Mouse (Mus musculus) hindbrain, embryonic 14.5 days (tissue): ENCODE data around the gene M6pr. TPM values are rescaled to one million over a fixed set of nuclear protein-coding genes. Genes with fewer than 3 reads are reported as not detected.

Source experiments
- ATAC-seq: fragments of 200-750 bp; cut with Nextera tagmentation; 2 replicates; pipeline ENCODE4 v1.8.0; 2017; ENCODE audit warnings: moderate number of reproducible peaks, mild to moderate bottlenecking, moderate TSS enrichment, moderate library complexity; ENCODE audit not compliant: low FRiP score
- DNase-seq: peaks from one replicate; pipeline ENCODE4 v3.0.0-alpha.2; 2015; ENCODE audit warnings: low spot score
- H3K27ac ChIP-seq: fragments of 300-500 bp; sonication (generic); 2 replicates; pipeline ENCODE4 v1.5.1; 2014; ENCODE audit warnings: mild to moderate bottlenecking, moderate library complexity
- H3K27me3 ChIP-seq: fragments of 300-500 bp; sonication (generic); 2 replicates; pipeline ENCODE4 v1.6.1; 2014; ENCODE audit warnings: mild to moderate bottlenecking, low read length, mixed read lengths; ENCODE audit not compliant: control insufficient read depth, insufficient read depth
- H3K36me3 ChIP-seq: fragments of 300-500 bp; sonication (generic); replicated peaks from 2 replicates; pipeline ENCODE4 v1.6.1; 2014; ENCODE audit not compliant: control insufficient read depth, insufficient read depth
- H3K4me1 ChIP-seq: fragments of 300-500 bp; sonication (generic); replicated peaks from 2 replicates; pipeline ENCODE4 v1.6.1; 2014; ENCODE audit warnings: antibody characterized with exemption, low read length, mixed read lengths; ENCODE audit not compliant: control insufficient read depth, insufficient read depth
- H3K4me2 ChIP-seq: fragments of 300-500 bp; sonication (generic); replicated peaks from 2 replicates; pipeline ENCODE4 v1.6.1; 2014; ENCODE audit warnings: mild to moderate bottlenecking, moderate library complexity
- H3K4me3 ChIP-seq: fragments of 300-500 bp; sonication (generic); replicated peaks from 2 replicates; pipeline ENCODE4 v1.5.1; 2014; ENCODE audit warnings: mild to moderate bottlenecking, low read length
- H3K9ac ChIP-seq: fragments of 300-500 bp; sonication (generic); 2 replicates; pipeline ENCODE4 v1.6.1; 2014
- H3K9me3 ChIP-seq: fragments of 300-500 bp; sonication (generic); 2 replicates; pipeline ENCODE4 v1.6.1; 2016; ENCODE audit warnings: low read length; ENCODE audit not compliant: control insufficient read depth
- WGBS: fragments of 180-500 bp; shearing (Covaris S2); extraction: QIAGEN DNeasy Blood & Tissue Kit; methylation state at CpG from one replicate; pipeline ENCODE4 v1.1.7; 2014; 5-methylcytosine and 5-hydroxymethylcytosine counted together
- polyA plus RNA-seq: library from polyadenylated mRNA; unstranded; fragments of >200 nt; fragmentation: Nextera tagmentation; extraction: Ambion mirVana; gene quantifications from 2 replicates; pipeline ENCODE4 v1.2.1, GENCODE M21; 2014

The M6pr gene
- polyA plus RNA-seq, 1 experiment from 2014 or later: 51.4 TPM

GRCm38 (mm10) chr6:122334786-122335340, 26.3 kb downstream of the M6pr start:
- H3K36me3 ChIP-seq: peaks cover 64% of the 10 kb centered on the region
- no peaks in the 10 kb centered on the region for H3K27me3 ChIP-seq
- WGBS: 77% methylated on average over 7 of the region's 7 CpGs
- ATAC-seq (no peak), DNase-seq (no peak)
- peaks cover 16% of the 10 kb centered on the region for H3K4me1 ChIP-seq
- no peak overlapping the region for H3K4me2 ChIP-seq
- no peak overlapping the region for H3K9ac ChIP-seq
- H3K9me3 ChIP-seq: no peaks in the 10 kb centered on the region
- no peak overlapping the region for H3K27ac ChIP-seq
- no peak overlapping the region for H3K4me3 ChIP-seq

- Histone ChIP-seq H3K4me3 (no peak overlapping the region), H3K9me3 (no peaks in the 10 kb centered on the region), H3K9ac (no peak overlapping the region; the same call in 1 of the 2 replicates), H3K27ac (no peak overlapping the region), H3K4me1 (peaks cover 26% of the 10 kb centered on the region), H3K4me2 (no peak overlapping the region; the same call in 1 of the 2 replicates), H3K36me3 (peaks cover 40% of the 10 kb centered on the region), H3K27me3 (no peaks in the 10 kb centered on the region)
- ATAC-seq (no peak), DNase-seq (no peak)
- 52% methylated on average over 6 of the region's 6 CpGs for WGBS
These were observed 29.0 kb downstream of the M6pr start for GRCm38 (mm10) chr6:122337546-122337945.

GRCm38 (mm10) chr6:122339047-122339647, 30.6 kb downstream of the M6pr start:
- peak overlapping the region; percentile 96 for H3K27ac ChIP-seq
- H3K9ac ChIP-seq: peak overlapping the region; percentile 82
- H3K4me2 ChIP-seq: peak overlapping the region; percentile 67
- H3K9me3 ChIP-seq: no peaks in the 10 kb centered on the region
- peaks cover 26% of the 10 kb centered on the region for H3K4me1 ChIP-seq
- H3K27me3 ChIP-seq: no peaks in the 10 kb centered on the region
- under 1% methylated on average over 31 of the region's 51 CpGs for WGBS
- peak overlapping the region; percentile 79 for H3K4me3 ChIP-seq
- ATAC-seq (peak; percentile 78), DNase-seq (peak; percentile 62)
- H3K36me3 ChIP-seq: peaks cover 24% of the 10 kb centered on the region

- Histone ChIP-seq H3K4me1 (peaks cover 26% of the 10 kb centered on the region), H3K27ac (peak overlapping the region; percentile 96), H3K4me3 (peak overlapping the region; percentile 79), H3K4me2 (peak overlapping the region; percentile 67), H3K9ac (peak overlapping the region; percentile 82), H3K9me3 (no peaks in the 10 kb centered on the region), H3K27me3 (no peaks in the 10 kb centered on the region), H3K36me3 (peaks cover 19% of the 10 kb centered on the region)
- WGBS: 0% methylated on average over 28 of the region's 71 CpGs
- ATAC-seq (peak; percentile 89), DNase-seq (peak; percentile 89)
These were observed 31.3 kb downstream of the M6pr start for GRCm38 (mm10) chr6:122339648-122340341.

- Histone ChIP-seq H3K4me1 (peaks cover 26% of the 10 kb centered on the region), H3K27ac (peak within 1 kb of the TSS; percentile 96), H3K4me3 (peak within 1 kb of the TSS; percentile 79), H3K27me3 (no peaks in the 10 kb centered on the region), H3K9ac (peak within 1 kb of the TSS; percentile 82), H3K4me2 (peak within 1 kb of the TSS; percentile 67), H3K36me3 (peaks cover 12% of the 10 kb centered on the region), H3K9me3 (no peaks in the 10 kb centered on the region)
- ATAC-seq (peak; percentile 55), DNase-seq (peak; percentile 80)
- WGBS: under 1% methylated on average over 17 of the region's 17 CpGs
These were observed 32.0 kb downstream of the M6pr start, which contains the start of gene Phc1 for GRCm38 (mm10) chr6:122340349-122341000. Gene Phc1 (minus strand): TSS chr6:122340561.

- 45% methylated on average over 7 of the region's 7 CpGs for WGBS
- H3K4me2 ChIP-seq: peak overlapping the region; percentile 52
- H3K27ac ChIP-seq: peak overlapping the region; percentile 96
- peaks cover 26% of the 10 kb centered on the region for H3K4me1 ChIP-seq
- ATAC-seq (no peak), DNase-seq (peak; percentile 24)
- H3K36me3 ChIP-seq: peaks cover 6% of the 10 kb centered on the region
- H3K9me3 ChIP-seq: no peaks in the 10 kb centered on the region
- H3K4me3 ChIP-seq: peak overlapping the region; percentile 79
- H3K9ac ChIP-seq: peak overlapping the region; percentile 82
- no peaks in the 10 kb centered on the region for H3K27me3 ChIP-seq
These were observed 32.7 kb downstream of the M6pr start for GRCm38 (mm10) chr6:122341038-122341810.

- no peak overlapping the region for H3K9ac ChIP-seq
- ATAC-seq: no peak
- no peaks in the 10 kb centered on the region for H3K36me3 ChIP-seq
- H3K4me2 ChIP-seq: no peak overlapping the region
- no peak overlapping the region for H3K27ac ChIP-seq
- H3K9me3 ChIP-seq: no peaks in the 10 kb centered on the region
- no peaks in the 10 kb centered on the region for H3K27me3 ChIP-seq
- DNase-seq: no peak
- WGBS: 30% methylated on average over 5 of the region's 5 CpGs
- no peak overlapping the region for H3K4me3 ChIP-seq
- H3K4me1 ChIP-seq: peaks cover 26% of the 10 kb centered on the region
These were observed 33.6 kb downstream of the M6pr start for GRCm38 (mm10) chr6:122342125-122342524.

- peaks cover 10% of the 10 kb centered on the region for H3K4me1 ChIP-seq
- no peak overlapping the region for H3K4me3 ChIP-seq
- ATAC-seq: no peak
- no peaks in the 10 kb centered on the region for H3K9me3 ChIP-seq
- no peak overlapping the region for H3K27ac ChIP-seq
- no peaks in the 10 kb centered on the region for H3K36me3 ChIP-seq
- H3K4me2 ChIP-seq: no peak overlapping the region
- DNase-seq: no peak
- WGBS: 74% methylated on average over 10 of the region's 10 CpGs
- H3K27me3 ChIP-seq: no peaks in the 10 kb centered on the region
- no peak overlapping the region for H3K9ac ChIP-seq
These were observed 35.2 kb downstream of the M6pr start for GRCm38 (mm10) chr6:122343719-122344118.
